Mouse (Mus musculus) heart, postnatal 25 days (tissue): ENCODE measurements around the gene Edc3. TPM values are rescaled to one million over a fixed set of nuclear protein-coding genes. Genes with fewer than 3 reads are reported as not detected.
"Not testable (repeated sequence)": the region's sequence is repeated elsewhere in the genome, so short reads cannot be mapped to it uniquely, and the experiment has no call there.

Experiments used
- DNase-seq: peaks from one replicate; pipeline ENCODE4 v3.0.0; 2022; ENCODE audit warnings: low spot score
- intact Hi-C: fragments of 180-260 bp; cut with DNase I; formaldehyde crosslinking; loops from one replicate; pipeline ENCODE4 v1.15.1; 2025
- total RNA-seq, 2 experiments: library from RNA; stranded (reverse); gene quantifications; 2 replicates each; pipeline ENCODE4 v1.2.3; 2021

The Edc3 gene
- total RNA-seq, 2 experiments from 2014 or later, result 4.9 to 7.0 TPM

DNA sequence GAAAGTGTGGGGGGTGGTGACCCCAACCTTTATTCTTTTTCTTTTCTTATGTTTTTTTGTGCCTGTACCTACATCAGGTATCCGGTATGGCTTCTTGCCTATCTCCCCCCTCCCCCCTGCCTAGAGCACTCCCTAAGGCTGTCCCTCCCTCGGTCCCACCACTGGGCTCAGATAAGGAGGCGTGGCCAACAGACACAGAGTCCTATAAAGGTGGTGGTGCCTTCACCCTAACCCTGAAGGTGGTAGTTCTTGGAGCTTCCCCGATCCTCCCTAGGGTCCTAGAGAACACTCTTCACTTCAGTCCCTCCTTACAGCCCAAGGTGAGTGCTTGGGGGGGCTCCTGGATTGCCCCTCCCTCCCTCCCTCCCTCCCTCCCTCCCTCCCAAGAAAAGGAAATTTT is 11.0 kb upstream of the Edc3 start:
- intact Hi-C loops, result no loop called here

DNA sequence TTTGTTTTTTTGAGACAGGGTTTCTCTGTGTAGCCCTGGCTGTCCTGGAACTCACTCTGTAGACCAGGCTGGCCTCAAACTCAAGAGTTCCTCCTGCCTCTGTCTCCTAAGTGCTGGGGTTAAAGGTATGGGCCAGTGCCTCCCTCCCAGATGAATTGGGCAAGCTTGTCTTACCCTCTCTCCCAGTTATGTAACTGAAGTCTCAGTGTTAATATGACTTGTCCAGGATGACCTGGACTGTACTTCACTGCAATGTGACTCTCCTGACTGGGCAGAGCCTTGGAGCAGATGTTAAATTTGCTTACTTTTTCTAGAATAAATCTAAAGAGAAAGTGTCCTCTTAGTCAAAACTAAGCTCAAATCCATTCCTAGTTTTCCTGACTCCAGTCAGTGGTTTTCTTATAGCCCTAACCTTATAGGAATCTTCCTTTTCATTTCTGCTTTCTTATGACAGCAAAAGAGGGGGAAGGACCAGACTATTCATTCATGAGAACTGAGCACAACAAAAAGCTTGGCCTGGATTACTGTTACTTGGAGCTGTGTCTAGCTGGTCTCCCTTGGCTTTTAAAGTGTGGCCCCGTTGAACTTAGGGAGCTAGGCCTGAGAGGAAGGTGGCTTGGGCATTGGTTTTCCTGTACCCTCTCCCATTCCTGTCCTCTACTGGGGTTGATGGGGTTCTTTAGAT is 9.7 kb upstream of the Edc3 start:
- DNase-seq, result no peak
- intact Hi-C loops, result no loop called here

More for the DNA sequence above, 11.0 kb upstream of the Edc3 start:
- no peak for DNase-seq

DNA sequence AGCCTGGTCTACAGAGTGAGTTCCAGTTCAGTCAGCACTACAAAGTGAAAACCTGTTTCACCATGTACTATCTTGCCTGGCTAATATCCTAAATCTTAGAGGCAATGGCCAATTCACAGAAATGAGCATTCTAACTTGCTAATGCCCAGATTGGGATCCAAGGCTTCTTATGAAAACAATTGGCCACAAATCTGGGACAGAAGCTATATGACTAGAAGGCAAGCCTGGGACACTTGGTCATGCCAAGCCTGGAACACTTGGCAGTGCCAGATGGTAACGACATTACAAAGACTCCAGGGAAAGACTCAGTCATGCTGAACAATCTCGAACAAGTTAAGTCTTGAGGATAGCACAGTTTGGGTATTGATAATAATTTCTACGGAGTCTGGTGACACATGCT is 1.8 kb upstream of the Edc3 start:
- no peak for DNase-seq
- intact Hi-C loops, result loop anchor here (5.0 kb wide), 2 partner anchors 36 to 44 kb away; no protein-coding TSS in a partner anchor

DNA sequence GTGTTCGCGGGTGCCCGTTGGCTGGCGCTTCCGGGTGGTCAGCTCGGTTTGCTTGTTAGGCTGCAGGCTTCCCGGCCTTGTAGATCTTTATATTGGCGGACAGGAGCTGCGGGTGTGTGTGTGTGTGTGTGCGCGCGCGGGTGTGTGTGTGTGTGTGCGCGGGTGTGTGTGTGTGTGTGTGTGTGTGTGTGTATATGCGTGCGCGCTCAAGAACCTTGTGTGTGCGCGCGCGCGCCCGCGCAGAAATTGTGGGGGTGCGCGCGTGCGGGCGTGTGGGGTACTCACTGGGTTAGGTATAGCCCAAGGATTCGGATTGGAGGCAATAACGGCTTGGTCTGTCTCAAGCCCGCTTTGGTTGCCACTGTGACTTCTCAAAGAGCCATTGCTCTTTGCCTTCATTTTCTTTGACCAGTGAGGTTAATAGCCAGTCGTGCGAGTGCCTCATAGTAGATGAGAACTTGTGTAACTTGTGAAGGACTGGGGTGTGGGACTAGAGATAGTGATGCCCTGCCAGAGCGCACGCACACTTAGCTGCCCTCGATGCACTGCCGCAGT is 457 bp downstream of the Edc3 start:
- intact Hi-C loops, result loop anchor here (5.0 kb wide), 2 partner anchors 34 to 46 kb away; no protein-coding TSS in a partner anchor
- no peak for DNase-seq

DNA sequence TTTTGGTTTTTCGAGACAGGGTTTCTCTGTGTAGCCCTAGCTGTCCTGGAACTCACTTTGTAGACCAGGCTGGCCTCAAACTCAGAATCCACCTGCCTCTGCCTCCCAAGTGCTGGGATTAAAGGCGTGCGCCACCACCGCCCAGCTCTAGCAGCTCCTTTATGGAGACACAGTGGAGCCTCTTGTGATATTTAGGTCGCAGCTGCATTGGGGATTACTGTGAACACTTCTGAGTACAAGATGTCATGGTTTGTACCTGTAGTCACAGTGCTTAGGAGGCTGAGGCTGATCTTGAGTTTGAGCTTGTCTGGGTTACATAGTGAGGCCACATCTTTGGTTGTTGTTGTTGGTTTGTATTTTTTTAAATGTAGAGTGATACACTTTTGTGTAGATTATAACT is 1.9 kb downstream of the Edc3 start:
- not testable (repeated sequence) for DNase-seq

DNA sequence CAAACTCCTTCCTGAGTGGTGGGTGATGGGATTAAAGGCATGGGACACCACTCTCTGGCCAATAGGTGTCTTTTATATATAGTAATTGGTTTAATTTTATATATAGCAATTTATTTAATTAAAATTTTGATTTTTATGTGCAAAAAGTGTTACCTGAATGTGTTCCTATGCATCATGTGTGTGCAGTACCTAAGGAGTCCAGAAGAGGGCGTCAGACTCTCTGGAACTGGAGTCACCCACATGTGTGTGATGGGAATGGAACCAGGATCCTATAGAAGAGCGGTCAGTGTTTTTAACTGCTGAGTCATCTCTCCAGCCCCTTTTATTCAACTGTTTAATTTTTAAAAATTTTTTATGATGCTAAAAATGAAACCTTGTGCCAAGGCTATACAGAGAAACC is 3.9 kb downstream of the Edc3 start:
- intact Hi-C loops, result no loop called here
- DNase-seq, result no peak

More for the DNA sequence above, 1.9 kb downstream of the Edc3 start:
- intact Hi-C loops, result not testable (repeated sequence)

DNA sequence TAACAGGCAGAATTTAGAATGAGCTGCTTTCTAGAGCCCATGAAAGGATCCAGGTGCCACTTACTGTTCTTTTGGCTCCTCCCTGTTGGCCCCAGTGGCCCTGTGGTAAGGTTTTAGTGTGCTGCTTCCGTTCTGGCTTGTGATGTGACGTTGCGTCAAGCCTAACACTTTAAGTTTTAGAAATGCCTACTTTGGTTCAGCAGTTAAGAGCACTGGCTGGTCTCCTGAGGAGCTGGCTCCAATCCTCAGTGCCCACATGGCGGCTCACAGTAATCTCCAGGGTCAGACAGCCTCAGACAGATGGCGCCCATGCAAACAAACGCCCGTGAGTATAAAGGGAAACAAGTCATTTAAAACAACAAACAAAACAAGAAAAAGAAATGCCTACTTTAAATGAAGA is 10.1 kb downstream of the Edc3 start:
- intact Hi-C loops, result no loop called here
- DNase-seq, result no peak

DNA sequence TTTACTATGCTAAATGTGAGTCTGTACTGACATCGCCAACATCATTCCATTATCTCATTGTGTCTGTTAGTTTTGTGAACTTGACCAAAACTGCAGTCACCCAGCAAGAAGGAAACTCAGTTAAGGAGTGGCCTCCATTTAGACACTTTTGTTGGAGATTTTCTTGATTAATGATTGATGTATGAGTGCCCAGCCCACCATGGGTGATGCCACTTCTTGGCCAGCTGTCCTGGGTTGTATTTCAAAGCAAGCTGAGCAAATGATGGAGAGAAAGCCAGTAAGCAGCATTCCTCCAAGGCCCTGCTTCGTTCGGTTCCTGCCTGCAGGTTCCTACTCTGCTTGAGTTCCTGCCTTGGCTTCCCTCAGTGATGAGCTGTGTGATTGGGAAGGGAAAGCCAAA is 12.4 kb downstream of the Edc3 start:
- no peak for DNase-seq
- intact Hi-C loops, result no loop called here

DNA sequence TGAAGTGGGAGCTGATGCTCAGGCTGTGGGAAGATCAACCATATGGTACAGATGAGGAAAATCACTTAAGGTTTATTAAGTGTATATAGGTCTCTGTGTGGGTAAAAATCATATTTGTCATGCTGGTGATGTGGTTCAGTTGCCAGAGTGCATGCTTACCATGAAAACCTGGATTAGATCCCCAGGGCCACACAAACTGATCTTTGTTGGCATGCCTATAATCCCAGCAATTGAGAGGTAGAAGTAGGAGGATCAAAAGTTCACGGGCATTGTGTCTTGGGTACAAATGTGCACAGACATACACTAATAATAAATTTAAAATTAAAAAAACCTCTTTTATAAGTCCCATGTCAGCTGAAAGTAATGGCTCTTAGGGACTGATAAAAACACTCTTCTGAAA is 14.0 kb downstream of the Edc3 start:
- intact Hi-C loops, result no loop called here
- DNase-seq, result no peak

DNA sequence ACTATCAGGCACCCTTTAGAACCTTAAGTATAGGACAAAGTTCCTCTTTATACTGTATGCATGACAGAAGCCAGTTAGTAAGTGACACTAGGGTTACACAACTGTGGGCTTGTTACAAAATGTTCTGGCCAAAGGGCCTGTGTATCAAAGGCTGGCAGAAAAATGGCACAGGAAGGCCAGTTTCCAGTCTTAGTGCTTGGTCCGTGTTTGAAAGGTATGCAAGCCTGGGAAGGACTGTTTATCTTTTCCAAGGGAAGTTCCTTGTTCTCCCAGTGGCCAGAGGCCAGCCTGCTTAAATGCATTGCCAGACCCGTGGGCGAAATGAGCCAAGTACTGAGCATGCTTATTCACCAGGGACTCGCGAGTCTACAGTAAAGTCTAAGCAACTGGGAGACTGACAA is 15.0 kb downstream of the Edc3 start:
- intact Hi-C loops, result no loop called here

DNA sequence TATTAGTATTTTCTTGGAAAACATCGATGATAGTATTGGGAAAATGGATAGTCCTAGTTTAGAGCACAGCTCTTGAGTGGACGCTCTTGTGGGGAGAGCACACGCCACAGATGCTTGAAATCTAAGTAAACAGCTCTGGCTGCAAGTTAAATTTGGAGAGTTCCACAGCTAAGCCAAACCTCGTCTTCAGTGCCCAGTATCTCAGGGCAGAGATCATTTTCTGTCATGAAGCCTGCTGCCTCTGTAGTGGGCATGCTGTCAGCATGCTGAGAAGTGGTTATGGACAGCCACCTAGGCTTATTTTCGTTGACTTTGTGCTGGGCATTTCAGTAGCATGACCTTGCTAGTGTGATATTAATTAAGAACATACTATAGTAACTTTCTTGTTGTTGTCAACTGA is 15.5 kb downstream of the Edc3 start:
- intact Hi-C loops, result no loop called here
- DNase-seq, result no peak

More for the DNA sequence above, 15.0 kb downstream of the Edc3 start:
- DNase-seq, result peak; percentile 80

DNA sequence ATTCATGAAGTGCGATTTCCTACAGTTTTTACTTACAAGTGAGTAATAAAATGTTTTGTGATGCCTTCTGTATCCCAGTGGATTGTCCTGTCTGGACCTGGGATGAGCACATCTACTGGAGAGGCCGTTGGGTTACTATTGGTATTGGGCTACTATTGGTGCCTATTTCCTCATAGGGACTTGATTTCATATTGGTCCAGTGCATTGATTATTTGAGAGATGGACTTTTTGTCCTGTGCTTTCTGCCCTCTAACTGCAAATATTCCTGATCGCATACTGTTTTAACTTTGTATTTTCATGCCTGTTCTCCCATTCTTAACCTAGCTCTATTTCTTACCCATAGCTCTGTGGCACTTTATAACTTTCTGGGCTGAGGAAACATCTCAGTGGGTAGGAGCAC is 16.4 kb downstream of the Edc3 start:
- DNase-seq, result no peak
- intact Hi-C loops, result no loop called here

DNA sequence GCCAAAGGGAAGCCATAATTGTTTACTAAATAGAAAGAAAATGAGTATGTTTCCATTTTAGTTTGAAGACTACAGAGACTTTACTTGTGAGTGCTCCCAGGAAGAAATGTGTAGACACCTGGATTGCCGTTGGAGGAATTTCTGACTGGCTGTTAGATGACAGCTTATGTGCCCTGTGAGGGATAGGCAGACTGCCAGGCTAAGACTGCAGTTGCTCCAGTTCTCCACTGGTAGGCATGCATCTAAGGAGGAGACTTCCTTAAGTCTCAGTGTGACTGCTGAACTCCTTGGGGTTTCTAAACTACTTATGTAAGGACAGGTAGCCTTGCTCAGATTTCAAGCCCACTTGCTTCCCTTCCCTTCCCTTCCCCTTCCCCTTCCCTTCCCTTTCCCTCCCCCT is 20.0 kb downstream of the Edc3 start:
- no peak for DNase-seq
- intact Hi-C loops, result no loop called here

DNA sequence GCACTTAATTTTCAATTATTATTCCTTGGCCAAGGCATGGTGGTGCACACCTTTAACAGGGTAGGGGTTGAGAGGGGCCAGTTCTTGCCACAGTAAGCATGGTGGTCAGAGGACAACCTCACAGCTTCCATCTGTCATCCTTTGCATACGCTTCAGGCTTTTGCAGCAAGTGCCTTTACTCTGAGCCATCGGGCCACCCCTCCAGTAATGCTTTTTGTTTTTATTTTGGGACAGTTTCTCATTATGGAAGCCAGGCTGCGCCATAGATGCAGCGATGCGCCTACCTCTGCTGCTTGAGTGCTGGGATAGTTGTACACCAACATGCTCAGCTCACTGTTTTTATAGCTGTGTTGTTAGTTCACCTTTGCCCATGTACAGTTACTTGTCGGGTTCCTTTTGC is 25.3 kb downstream of the Edc3 start:
- intact Hi-C loops, result no loop called here
- DNase-seq, result no peak

DNA sequence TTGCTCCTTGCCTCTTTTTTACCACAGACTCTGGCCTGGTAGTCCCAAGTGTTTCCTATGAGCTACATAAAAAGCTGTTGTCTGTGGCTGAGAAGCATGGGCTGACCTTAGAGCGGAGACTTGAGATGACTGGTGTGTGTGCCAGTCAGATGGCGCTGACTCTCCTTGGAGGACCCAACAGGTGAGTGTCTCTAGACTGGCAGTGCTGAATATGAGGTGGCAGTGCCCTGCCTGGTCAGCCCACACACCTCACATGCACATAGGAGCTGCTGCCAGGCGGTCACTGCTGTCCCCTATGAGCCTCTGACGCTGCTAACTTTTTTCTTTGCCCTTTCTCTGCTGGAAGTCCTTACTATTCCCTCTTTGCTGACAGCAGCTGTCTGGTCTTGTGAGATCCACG is 31.5 kb downstream of the Edc3 start:
- intact Hi-C loops, result loop anchor here (2.0 to 5.0 kb wide), 2 partner anchors 13 to 33 kb away; partner anchors contain the start of gene Edc3
- DNase-seq, result no peak

DNA sequence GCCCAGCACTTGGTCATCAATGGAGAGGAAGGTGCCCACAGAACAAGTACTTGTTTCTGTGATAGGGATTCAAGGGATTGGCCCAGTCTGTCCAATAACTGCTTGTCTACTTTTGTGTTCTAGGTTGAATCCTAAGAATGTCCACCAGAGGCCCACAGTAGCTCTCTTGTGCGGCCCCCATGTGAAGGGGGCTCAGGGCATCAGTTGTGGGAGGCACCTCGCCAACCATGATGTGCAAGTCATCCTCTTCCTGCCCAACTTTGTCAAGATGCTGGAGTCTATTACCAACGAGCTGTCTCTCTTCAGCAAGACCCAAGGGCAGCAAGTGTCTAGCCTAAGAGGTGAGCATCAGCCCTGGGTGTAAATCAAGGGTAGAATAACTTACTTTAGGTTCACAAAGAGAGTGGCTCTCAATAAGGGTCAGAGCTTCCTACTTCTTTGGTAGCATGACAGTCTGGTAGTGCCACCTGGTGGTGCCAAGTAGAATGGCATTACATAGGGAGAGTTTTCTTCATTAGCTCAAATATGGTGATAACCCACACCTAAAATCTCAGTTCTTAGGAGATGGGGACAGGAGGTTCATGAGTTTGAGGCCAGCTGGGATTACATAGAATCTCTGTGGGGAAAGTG is 36.2 kb downstream of the Edc3 start:
- no peak for DNase-seq
- intact Hi-C loops, result loop anchor here (1.0 to 5.0 kb wide), 2 partner anchors 37 to 85 kb away; partner anchors contain the start of gene Edc3

DNA sequence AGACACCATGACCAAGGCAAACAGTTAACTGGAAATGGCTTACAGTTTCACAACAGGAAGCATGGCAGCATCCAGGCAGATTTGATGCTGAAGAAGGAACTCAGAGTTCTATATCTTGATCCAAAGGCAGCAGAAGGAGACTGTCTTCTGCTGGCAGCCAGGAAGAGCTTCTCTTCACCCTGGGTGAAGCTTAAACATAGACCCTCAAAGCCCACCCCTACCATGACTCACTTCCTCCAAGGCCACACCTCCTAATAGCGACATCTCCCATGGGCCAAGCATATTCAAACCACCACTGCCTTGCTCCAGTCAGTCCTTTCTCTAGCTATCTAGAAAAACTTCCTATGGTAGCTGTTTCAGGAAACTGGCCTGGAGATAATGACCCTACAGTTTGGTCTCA is 38.7 kb downstream of the Edc3 start:
- intact Hi-C loops, result no loop called here
- DNase-seq, result no peak

DNA sequence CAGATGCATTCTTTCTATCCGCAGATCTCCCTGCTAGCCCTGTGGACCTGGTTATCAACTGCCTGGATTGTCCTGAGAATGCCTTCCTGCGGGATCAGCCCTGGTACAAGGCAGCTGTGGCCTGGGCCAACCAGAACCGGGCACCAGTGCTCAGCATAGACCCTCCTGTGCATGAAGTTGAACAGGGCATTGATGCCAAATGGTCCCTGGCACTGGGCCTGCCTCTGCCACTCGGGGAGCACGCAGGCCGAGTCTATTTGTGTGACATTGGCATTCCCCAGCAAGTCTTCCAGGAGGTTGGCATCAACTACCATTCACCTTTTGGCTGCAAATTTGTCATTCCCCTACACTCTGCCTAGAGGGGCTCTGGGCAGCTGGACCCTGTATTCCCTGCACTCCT is 39.8 kb downstream of the Edc3 start:
- intact Hi-C loops, result no loop called here
- no peak for DNase-seq

DNA sequence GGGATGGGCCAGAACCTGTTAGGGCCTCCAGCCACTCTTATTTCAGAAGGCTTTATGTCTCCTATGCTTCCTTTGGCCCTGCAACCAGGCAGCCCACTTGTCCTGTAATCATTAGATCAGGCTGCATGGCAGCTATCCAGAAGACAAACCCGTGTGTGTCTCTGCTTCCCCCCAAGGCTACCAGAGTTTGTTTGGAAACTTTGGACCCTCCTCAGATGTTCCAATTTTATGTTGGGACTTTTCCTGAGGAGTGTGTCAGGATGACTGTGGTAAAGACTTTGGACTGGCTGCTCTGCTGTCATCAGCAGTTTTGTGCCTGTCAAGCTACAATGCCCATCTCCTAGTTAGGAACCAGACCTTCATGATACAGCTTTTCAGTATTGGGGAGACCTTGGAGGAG is 40.5 kb downstream of the Edc3 start:
- DNase-seq, result no peak
- intact Hi-C loops, result no loop called here

DNA sequence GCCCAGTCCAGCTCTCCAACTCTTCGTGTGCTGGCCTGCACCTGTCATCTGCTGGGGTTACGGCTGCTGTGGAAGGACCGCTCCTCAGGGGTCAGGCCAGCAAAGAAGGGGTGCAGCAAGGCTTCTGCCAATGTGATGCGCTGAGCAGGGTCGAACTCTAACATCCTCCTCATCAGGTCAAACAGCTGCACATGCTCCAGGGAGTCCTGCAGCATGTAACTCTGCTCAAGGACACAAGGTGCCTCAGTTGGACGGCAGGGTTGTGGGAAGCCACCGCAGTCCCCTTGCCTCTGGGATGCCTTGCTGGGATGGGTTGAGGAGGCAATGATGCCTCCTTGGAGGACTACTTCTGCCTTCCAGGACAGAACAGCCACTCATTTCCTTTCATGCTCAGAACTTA is 42.6 kb downstream of the Edc3 start:
- intact Hi-C loops, result no loop called here
- DNase-seq, result no peak

DNA sequence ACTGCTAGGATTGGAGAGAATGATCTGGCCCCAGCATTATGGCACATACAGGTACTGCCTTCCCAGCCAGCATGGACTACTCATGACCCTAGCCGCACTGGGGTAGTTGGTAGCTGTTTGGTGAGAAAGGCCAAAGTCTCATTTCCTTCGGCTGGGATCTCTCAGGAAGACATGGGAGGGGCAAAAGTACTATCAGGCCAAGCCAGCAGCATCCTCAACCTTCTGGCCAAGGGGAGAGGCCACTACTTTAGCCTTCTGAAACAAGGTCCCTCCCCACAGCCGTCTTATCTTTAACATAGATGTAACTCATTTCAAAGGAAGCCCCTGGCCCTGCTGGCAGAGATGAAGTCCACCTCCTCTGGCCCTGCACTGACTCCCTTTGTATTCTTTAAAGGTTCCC is 49.2 kb downstream of the Edc3 start:
- DNase-seq, result no peak
- intact Hi-C loops, result no loop called here
